Mouse (Mus musculus) spleen, adult 2 months (tissue): ENCODE measurements around the gene 6430531B16Rik.

ENCODE experiments used
- CTCF ChIP-seq: fragments of 200-500 bp; IDR thresholded peaks from 2 replicates; pipeline ENCODE4 v1.5.1; 2011; ENCODE audit warnings: mild to moderate bottlenecking, inconsistent platforms; ENCODE audit not compliant: insufficient read depth, insufficient read length, insufficient replicate concordance; ENCODE audit errors: extremely low read depth
- POLR2A ChIP-seq: fragments of 200-500 bp; IDR thresholded peaks from 2 replicates; pipeline ENCODE4 v1.6.1; 2011; ENCODE audit warnings: low read depth, low read length, inconsistent platforms

GRCm38 (mm10) chr7:140011336-140011735 is 32.8 kb upstream of the 6430531B16Rik start:
- TF ChIP-seq CTCF: no peak
- TF ChIP-seq POLR2A: no peak
